Mouse (Mus musculus) frontal cortex, postnatal 25 days (tissue): ENCODE results near the gene Supt16.

Source experiments
- DNase-seq, 2 experiments: peaks; one replicate each; pipeline ENCODE4 v3.0.0; 2022; ENCODE audit warnings: low spot score in 2 of 2

Supt16 gene

GRCm38 (mm10) chr14:52197156-52197878 is at the start of gene Supt16:
Gene Supt16, minus strand, starts transcription at chr14:52197416.
- peak; percentile 62 to 70 for DNase-seq

- DNase-seq = no peak
These were observed 48.9 kb upstream of the Supt16 start for GRCm38 (mm10) chr14:52246129-52246528.

GRCm38 (mm10) chr14:52244690-52245042 is 47.5 kb upstream of the Supt16 start:
- DNase-seq = no peak

- DNase-seq = peak; percentile 98 to 99
These were observed 46.9 kb upstream of the Supt16 start for GRCm38 (mm10) chr14:52244041-52244689.

- DNase-seq = no peak
These were observed 39.0 kb upstream of the Supt16 start for GRCm38 (mm10) chr14:52236216-52236615.

GRCm38 (mm10) chr14:52235165-52235564 is 37.9 kb upstream of the Supt16 start:
- no peak for DNase-seq

- DNase-seq = no peak
These were observed 35.0 kb upstream of the Supt16 start for GRCm38 (mm10) chr14:52232249-52232648.

GRCm38 (mm10) chr14:52225972-52226371 is 28.8 kb upstream of the Supt16 start:
- DNase-seq = no peak

- DNase-seq = no peak
These were observed 20.0 kb upstream of the Supt16 start for GRCm38 (mm10) chr14:52217261-52217660.

- no peak for DNase-seq
These were observed 2.2 kb upstream of the Supt16 start for GRCm38 (mm10) chr14:52199412-52199811.

GRCm38 (mm10) chr14:52198141-52198540 is 925 bp upstream of the Supt16 start:
- no peak for DNase-seq

- DNase-seq = peak in 1 of 2 experiments; percentile 10
These were observed 723 bp downstream of the Supt16 start for GRCm38 (mm10) chr14:52196230-52197155.

- DNase-seq = no peak
These were observed 1.5 kb downstream of the Supt16 start for GRCm38 (mm10) chr14:52195691-52196090.

GRCm38 (mm10) chr14:52190740-52191359 is 6.4 kb downstream of the Supt16 start:
- no peak for DNase-seq

GRCm38 (mm10) chr14:52189519-52189918 is 7.7 kb downstream of the Supt16 start:
- DNase-seq = no peak

GRCm38 (mm10) chr14:52188788-52189187 is 8.4 kb downstream of the Supt16 start:
- no peak for DNase-seq

- DNase-seq = no peak
These were observed 30.6 kb downstream of the Supt16 start for GRCm38 (mm10) chr14:52166571-52166970.

GRCm38 (mm10) chr14:52160911-52161310 is 36.3 kb downstream of the Supt16 start:
- DNase-seq = no peak

GRCm38 (mm10) chr14:52155008-52155407 is 42.2 kb downstream of the Supt16 start:
- DNase-seq = no peak

- no peak for DNase-seq
These were observed 44.6 kb downstream of the Supt16 start for GRCm38 (mm10) chr14:52152613-52153012.

- DNase-seq = peak in 1 of 2 experiments; percentile 19
These were observed 45.0 kb downstream of the Supt16 start for GRCm38 (mm10) chr14:52152179-52152578.

- DNase-seq = no peak
These were observed 47.3 kb downstream of the Supt16 start for GRCm38 (mm10) chr14:52149888-52150287.
